Mouse (Mus musculus) embryo, embryonic 10 days (tissue): ENCODE data around the gene Pappa2.

Experiments used
- DNase-seq: peaks from one replicate; pipeline ENCODE4 v3.0.0-alpha.2; 2015; ENCODE audit warnings: low spot score

The Pappa2 gene

GRCm38 (mm10) chr1:158764727-158765126, 215.6 kb downstream of the Pappa2 start:
- DNase-seq, result no peak

DNA sequence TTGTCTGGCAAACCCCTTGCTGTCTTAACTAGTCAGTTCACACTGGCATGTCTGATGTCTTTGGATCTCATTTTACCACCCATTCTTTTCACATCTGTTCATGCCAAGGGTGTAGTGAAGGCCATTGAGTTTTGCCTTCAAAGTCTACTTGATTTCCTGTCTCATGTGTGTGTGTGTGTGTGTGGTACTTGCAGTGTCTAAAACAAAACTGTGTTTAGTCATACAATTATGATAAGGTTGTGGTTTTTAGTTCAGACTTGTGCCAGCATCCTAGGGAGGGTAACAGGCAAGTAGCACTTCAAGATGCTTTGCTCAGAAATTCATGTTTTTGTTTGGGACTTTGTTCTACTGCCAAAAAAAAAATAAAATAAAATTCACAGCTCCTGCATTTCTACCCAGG, 216.1 kb downstream of the Pappa2 start:
- no peak for DNase-seq

DNA sequence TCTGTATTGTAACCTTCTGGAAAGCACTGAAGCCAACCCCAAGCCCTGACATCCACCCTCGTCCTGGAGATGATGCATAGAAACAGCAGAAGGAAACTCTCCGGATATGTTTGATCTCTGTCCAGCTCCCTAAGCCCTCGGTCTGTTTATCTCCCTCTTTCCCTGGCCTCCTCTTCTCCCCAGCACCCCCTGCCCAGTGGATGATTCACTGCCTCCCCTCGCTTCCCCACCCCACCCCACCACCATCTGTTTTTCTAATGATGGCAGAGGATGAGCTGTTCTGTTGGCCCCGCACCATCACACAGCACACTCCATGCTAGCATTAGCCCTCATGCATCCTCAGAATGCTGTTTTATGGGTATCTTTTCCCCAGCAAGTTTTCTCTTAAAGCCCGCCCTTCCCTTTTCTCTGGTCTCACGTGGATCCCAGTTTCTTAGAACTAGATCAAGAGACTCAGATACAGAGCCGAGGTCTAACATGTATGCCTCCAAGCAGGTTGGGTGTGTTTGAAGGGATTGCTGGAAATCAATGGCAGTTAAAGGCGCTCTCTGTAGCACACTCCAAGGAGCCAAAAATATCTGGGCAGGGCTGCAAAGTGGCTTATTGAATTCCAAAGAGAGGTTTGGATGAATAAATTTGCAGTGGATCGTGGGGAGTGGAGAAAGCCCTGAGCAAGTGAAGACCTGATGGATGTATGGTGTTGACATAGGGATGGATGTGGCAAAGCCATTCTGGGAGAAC, 231.8 kb downstream of the Pappa2 start:
- DNase-seq, result no peak

GRCm38 (mm10) chr1:158741449-158741848, 238.8 kb downstream of the Pappa2 start:
- DNase-seq, result peak; percentile 67

DNA sequence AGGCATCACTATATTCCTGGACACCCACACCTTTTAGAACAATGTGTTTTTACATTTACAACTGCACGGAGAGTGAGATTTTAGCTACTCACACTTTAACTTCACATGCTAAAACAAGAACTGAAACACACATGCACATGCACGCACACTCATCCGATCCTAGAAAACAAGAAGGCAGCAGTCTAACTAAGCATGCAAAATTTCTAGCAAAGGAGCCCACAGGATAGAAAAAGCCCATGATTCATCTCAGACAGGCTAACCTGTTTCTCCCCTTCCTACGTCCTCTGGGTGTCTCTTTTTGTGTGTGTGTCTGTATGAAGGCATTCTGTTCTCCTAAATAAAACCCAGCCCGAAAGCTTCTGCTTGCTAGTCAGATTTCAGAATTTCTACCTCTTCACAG, 239.3 kb downstream of the Pappa2 start:
- DNase-seq, result no peak

DNA sequence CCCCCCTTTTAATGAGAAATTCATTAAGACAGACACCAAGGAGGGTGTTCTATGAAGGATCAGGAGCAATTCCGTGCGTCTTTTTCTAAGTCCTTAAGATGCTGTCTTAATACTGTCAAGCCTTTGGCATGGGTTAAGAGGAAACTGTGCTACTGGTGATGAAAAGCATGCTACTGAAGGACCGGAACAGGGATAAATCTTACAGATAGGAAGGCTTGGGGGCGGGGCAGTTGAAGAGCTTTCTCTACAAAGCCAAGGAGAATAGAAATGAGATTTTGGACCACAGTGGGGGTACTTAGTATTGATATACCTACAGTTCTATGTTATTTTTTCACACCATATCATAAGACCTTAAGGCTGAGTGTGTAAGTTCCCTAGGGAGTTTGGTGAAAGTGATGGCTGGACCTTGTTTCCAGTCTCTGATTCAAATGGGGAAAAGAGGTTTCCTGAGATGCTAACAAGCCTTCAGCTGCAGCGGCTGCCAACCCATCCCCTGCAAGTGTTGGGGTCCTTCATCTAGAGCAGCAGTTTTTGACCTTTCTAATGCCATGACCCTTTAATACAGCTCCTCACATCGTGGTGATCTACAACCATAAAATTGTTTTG, 240.0 kb downstream of the Pappa2 start:
- no peak for DNase-seq

- DNase-seq, result no peak
These were observed 241.0 kb downstream of the Pappa2 start for GRCm38 (mm10) chr1:158739132-158739919.

- DNase-seq, result no peak
These were observed 247.3 kb downstream of the Pappa2 start for GRCm38 (mm10) chr1:158732868-158733496.

GRCm38 (mm10) chr1:158713301-158714095, 266.8 kb downstream of the Pappa2 start:
- DNase-seq, result peak; percentile 68

DNA sequence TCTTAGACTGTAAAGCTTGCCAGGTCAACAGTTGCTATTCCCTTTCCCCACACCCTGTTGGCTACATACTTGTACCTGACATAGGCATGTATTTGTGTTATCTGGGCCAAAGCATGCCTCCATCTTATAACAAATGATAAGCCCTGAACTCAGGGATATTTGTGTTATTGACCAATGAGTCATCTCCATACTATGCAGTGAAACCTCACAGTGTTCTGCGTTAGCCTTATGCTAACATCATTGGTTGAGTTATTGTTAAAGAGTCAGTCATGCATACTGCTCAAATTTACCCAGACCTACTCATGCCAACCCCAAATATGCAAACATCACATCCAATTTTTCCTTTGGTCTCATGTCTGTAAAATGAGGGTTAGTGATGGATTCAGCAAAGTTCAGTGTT, 279.0 kb downstream of the Pappa2 start:
- DNase-seq, result no peak

- no peak for DNase-seq
These were observed 280.1 kb downstream of the Pappa2 start for GRCm38 (mm10) chr1:158700147-158700546.

DNA sequence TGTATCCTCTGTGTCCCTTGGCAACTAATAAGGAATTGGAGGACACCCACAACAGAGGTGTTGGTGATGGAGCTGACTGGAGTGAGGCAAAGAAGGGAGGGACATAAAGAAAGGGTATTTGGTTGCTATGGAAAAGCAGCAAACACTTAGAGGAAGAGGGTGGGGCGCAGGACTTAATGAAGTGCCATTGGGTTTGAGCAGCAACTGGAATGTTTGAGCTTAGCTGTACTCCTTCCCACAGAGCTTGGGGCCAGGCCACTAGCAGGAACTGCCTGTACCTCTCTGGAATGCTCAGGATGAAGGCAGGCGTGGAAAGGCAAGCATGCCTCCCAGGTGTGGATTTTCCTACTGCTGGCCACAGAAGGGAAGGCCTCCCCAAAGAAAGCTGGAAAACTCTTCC, 281.0 kb downstream of the Pappa2 start:
- no peak for DNase-seq

DNA sequence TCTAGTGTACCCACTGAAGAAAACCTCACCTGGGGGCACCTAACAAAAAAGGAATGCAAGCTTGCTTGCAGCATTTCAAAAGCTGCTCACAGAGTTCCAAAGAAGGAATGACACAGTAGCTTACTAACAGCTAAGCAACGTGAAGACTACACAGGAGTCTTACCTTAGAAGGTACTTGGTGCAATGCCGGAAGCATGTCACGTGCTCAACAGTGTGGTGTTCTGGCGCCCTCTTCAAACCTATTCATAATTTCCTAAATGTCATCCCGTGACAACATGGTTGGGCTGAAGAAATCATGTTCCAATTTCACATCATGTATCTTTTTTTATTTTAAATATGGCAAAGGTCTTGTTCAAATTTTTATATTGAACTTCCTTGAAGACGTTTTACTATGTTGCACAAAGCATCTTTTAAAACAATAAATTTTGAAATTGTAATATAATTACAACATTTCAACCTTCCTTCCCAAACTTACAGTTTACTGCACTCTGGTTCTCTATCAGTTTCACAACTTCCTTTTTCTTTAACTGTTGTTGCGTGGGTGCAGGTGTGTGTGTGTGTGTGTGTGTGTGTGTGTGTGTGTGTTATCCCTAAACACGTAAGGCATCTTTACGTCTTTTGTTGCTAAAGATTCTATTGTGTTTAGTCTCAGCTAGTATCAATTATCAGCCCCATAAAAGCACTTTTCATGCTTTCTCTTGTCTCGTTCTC, 282.3 kb downstream of the Pappa2 start:
- DNase-seq, result no peak

DNA sequence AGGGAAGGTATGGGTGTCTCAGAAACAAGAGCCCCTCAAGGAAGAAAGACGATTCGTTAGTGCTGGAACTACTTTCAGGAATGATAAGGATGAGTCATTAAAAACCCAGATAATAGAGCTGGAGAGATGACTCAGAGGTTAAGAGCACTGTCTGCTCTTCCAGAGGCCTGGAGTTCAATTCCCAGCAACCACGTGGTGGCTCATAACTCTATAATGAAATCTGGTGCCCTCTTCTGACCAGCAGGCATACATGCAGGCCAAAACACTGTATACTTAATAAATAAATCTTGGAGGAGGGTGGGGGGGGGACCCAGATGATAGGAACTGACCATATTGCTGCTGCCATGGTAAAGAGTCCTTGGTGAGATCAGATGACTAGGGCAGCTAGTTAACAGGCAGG, 282.9 kb downstream of the Pappa2 start:
- DNase-seq, result no peak

GRCm38 (mm10) chr1:158687726-158688125, 292.6 kb downstream of the Pappa2 start:
- DNase-seq, result no peak

DNA sequence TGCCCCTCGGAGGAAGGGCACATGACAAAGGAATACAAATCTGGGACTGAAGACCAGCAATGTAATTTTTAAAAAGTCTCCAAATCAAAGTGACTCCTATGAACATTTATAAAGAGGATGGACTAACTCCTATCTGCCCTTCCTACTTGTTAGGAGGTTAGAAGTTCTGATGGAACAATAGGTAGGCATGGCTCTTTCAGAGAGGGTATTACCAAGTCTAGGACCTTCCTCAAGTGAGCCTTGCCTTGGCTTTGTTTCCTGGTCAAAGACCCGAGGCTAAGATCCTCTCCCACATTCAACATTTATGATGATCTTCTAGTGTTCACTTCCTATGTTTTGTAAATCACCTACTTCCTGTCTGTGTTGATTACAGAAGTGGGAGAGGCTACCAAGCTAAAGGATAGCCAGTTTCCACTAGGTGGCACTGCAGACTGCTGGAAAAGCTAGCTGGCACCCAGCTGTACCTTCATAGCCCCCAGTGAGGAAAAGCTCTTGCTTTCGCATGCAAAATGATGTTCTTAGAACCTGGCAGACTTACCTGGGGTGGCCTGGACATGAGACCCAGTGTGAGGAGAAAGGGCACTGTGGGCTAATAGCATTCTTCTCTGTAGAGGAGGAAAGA, 310.2 kb downstream of the Pappa2 start:
- DNase-seq, result peak; percentile 79

- DNase-seq, result no peak
These were observed 314.3 kb downstream of the Pappa2 start for GRCm38 (mm10) chr1:158666001-158666400.
